Mouse (Mus musculus) adrenal gland, postnatal 36 days (tissue): Measurements from ENCODE around the gene Myof. TPM values are rescaled to one million over a fixed set of nuclear protein-coding genes. Genes with fewer than 3 reads are reported as not detected.

ENCODE experiments used
- DNase-seq, 2 experiments: peaks; one replicate each; pipeline ENCODE4 v3.0.0; 2021; ENCODE audit warnings: mixed read lengths in 1 of 2
- total RNA-seq, 2 experiments: library from RNA; stranded (reverse); gene quantifications; 2 replicates each; pipeline ENCODE4 v1.2.3; 2021

Gene Myof
- total RNA-seq, 2 experiments from 2014 or later = 33.4 to 59.2 TPM

GRCm38 (mm10) chr19:38003671-38004521, 39.5 kb downstream of the Myof start:
- no peak for DNase-seq

GRCm38 (mm10) chr19:38002816-38003215, 40.6 kb downstream of the Myof start:
- no peak for DNase-seq

GRCm38 (mm10) chr19:38000990-38001389, 42.4 kb downstream of the Myof start:
- DNase-seq = no peak

- no peak for DNase-seq
Measured at GRCm38 (mm10) chr19:37999941-38000340, 43.4 kb downstream of the Myof start.

- DNase-seq = no peak
Measured at GRCm38 (mm10) chr19:37994301-37994700, 49.1 kb downstream of the Myof start.

- DNase-seq = no peak
Measured at GRCm38 (mm10) chr19:37992184-37992554, 51.2 kb downstream of the Myof start.

- peak in 1 of 2 experiments; percentile 8 for DNase-seq
Measured at GRCm38 (mm10) chr19:37991399-37992183, 51.8 kb downstream of the Myof start.

GRCm38 (mm10) chr19:37989971-37990370, 53.4 kb downstream of the Myof start:
- no peak for DNase-seq

GRCm38 (mm10) chr19:37988156-37988555, 55.2 kb downstream of the Myof start:
- DNase-seq = no peak

- no peak for DNase-seq
Measured at GRCm38 (mm10) chr19:37985730-37986129, 57.6 kb downstream of the Myof start.

- DNase-seq = no peak
Measured at GRCm38 (mm10) chr19:37975951-37976350, 67.4 kb downstream of the Myof start.

GRCm38 (mm10) chr19:37970571-37970970, 72.8 kb downstream of the Myof start:
- DNase-seq = no peak

- no peak for DNase-seq
Measured at GRCm38 (mm10) chr19:37970004-37970403, 73.4 kb downstream of the Myof start.

- DNase-seq = no peak
Measured at GRCm38 (mm10) chr19:37965828-37966227, 77.5 kb downstream of the Myof start.

- no peak for DNase-seq
Measured at GRCm38 (mm10) chr19:37963421-37963820, 80.0 kb downstream of the Myof start.

GRCm38 (mm10) chr19:37960791-37961190, 82.6 kb downstream of the Myof start:
- no peak for DNase-seq

- DNase-seq = no peak
Measured at GRCm38 (mm10) chr19:37959543-37960215, 83.7 kb downstream of the Myof start.

GRCm38 (mm10) chr19:37959076-37959475, 84.3 kb downstream of the Myof start:
- no peak for DNase-seq

GRCm38 (mm10) chr19:37957256-37957655, 86.1 kb downstream of the Myof start:
- peak in 1 of 2 experiments; percentile 26 for DNase-seq

GRCm38 (mm10) chr19:37956006-37956405, 87.4 kb downstream of the Myof start:
- peak in 1 of 2 experiments; percentile 3 for DNase-seq

- DNase-seq = peak; percentile 79 to 81
Measured at GRCm38 (mm10) chr19:37955425-37956001, 87.9 kb downstream of the Myof start.

GRCm38 (mm10) chr19:37954772-37955171, 88.6 kb downstream of the Myof start:
- no peak for DNase-seq
